Mouse (Mus musculus) lung, embryonic 14.5 days (tissue): ENCODE measurements at regions not wholly inside any gene's neighbourhood (a gene's known extent, or its start where the extent isn't known, plus 50 kb on each side); places are given as distances from the start of the nearest gene placed in this dataset.

Experiments
- ATAC-seq: fragments of 200-750 bp; cut with Nextera tagmentation; 2 replicates; pipeline ENCODE4 v1.8.0; 2017; ENCODE audit warnings: mild to moderate bottlenecking, moderate TSS enrichment, moderate library complexity; ENCODE audit not compliant: insufficient read depth
- DNase-seq: peaks from one replicate; pipeline ENCODE4 v3.0.0-alpha.2; 2015
- H3K27ac ChIP-seq: fragments of 300-500 bp; sonication (generic); 2 replicates; pipeline ENCODE4 v1.5.1; 2014; ENCODE audit warnings: low read depth, mild to moderate bottlenecking, moderate library complexity
- H3K27me3 ChIP-seq: fragments of 300-500 bp; sonication (generic); 2 replicates; pipeline ENCODE4 v1.6.1; 2014; ENCODE audit warnings: low read length, control low read depth; ENCODE audit not compliant: insufficient read depth
- H3K36me3 ChIP-seq: fragments of 300-500 bp; sonication (generic); 2 replicates; pipeline ENCODE4 v1.6.1; 2014; ENCODE audit warnings: control low read depth; ENCODE audit not compliant: insufficient read depth
- H3K4me1 ChIP-seq: fragments of 300-500 bp; sonication (generic); 2 replicates; pipeline ENCODE4 v1.6.1; 2014; ENCODE audit warnings: antibody characterized with exemption, control low read depth; ENCODE audit not compliant: insufficient read depth
- H3K4me2 ChIP-seq: fragments of 300-500 bp; sonication (generic); 2 replicates; pipeline ENCODE4 v1.6.1; 2014; ENCODE audit warnings: mild to moderate bottlenecking
- H3K4me3 ChIP-seq: fragments of 300-500 bp; sonication (generic); 2 replicates; pipeline ENCODE4 v1.5.1; 2014; ENCODE audit warnings: low read depth, low read length
- H3K9ac ChIP-seq: fragments of 300-500 bp; sonication (generic); 2 replicates; pipeline ENCODE4 v1.6.1; 2014
- H3K9me3 ChIP-seq: fragments of 300-500 bp; sonication (generic); 2 replicates; pipeline ENCODE4 v1.6.1; 2016; ENCODE audit warnings: low read depth, low read length, control low read depth
- CTCF ChIP-seq: IDR thresholded peaks from 2 replicates; pipeline ENCODE4 v1.5.1; 2016; ENCODE audit warnings: antibody characterized with exemption, low read depth
- WGBS: fragments of 180-500 bp; shearing (Covaris S2); extraction: QIAGEN DNeasy Blood & Tissue Kit; methylation state at CpG from one replicate; pipeline ENCODE4 v1.1.7; 2014; 5-methylcytosine and 5-hydroxymethylcytosine counted together

- ATAC-seq = no peak
Measured at GRCm38 (mm10) chr3:143778161-143778560, 426.9 kb downstream of the Lmo4 start.

GRCm38 (mm10) chr3:143759337-143759736, 445.7 kb downstream of the Lmo4 start:
- no peak overlapping the region for H3K4me3 ChIP-seq
- no peak overlapping the region for H3K9ac ChIP-seq
- TF ChIP-seq CTCF = no peak
- no peak for ATAC-seq
- DNase-seq = peak; percentile 7
- H3K4me2 ChIP-seq = no peak overlapping the region
- H3K27me3 ChIP-seq = no peaks in the 10 kb centered on the region
- no peaks in the 10 kb centered on the region for H3K9me3 ChIP-seq
- no peaks in the 10 kb centered on the region for H3K36me3 ChIP-seq
- H3K4me1 ChIP-seq = no peaks in the 10 kb centered on the region
- WGBS = 71% methylated on average over 1 of the region's 1 CpGs
- no peak overlapping the region for H3K27ac ChIP-seq

More at GRCm38 (mm10) chr3:143778161-143778560, 426.9 kb downstream of the Lmo4 start:
- H3K9me3 ChIP-seq = no peaks in the 10 kb centered on the region
- no peak overlapping the region for H3K27ac ChIP-seq
- H3K36me3 ChIP-seq = no peaks in the 10 kb centered on the region
- no peak for TF ChIP-seq CTCF
- no peaks in the 10 kb centered on the region for H3K4me1 ChIP-seq
- no peak overlapping the region for H3K4me2 ChIP-seq
- no peak for DNase-seq
- no peaks in the 10 kb centered on the region for H3K27me3 ChIP-seq
- no peak overlapping the region for H3K9ac ChIP-seq
- H3K4me3 ChIP-seq = no peak overlapping the region
- WGBS = 67% methylated on average over 2 of the region's 2 CpGs

- Histone ChIP-seq H3K9ac (no peak overlapping the region), H3K4me3 (no peak overlapping the region), H3K27ac (no peak overlapping the region), H3K36me3 (no peaks in the 10 kb centered on the region), H3K27me3 (no peaks in the 10 kb centered on the region), H3K9me3 (no peaks in the 10 kb centered on the region), H3K4me2 (no peak overlapping the region), H3K4me1 (no peaks in the 10 kb centered on the region)
- no peak for ATAC-seq
- 89% methylated on average over 3 of the region's 3 CpGs for WGBS
- no peak for TF ChIP-seq CTCF
- no peak for DNase-seq
Measured at GRCm38 (mm10) chr3:143753197-143753596, 451.8 kb downstream of the Lmo4 start.

- Histone ChIP-seq H3K4me3 (no peak overlapping the region), H3K9ac (no peak overlapping the region), H3K9me3 (no peaks in the 10 kb centered on the region), H3K27me3 (no peaks in the 10 kb centered on the region), H3K4me2 (no peak overlapping the region), H3K36me3 (no peaks in the 10 kb centered on the region), H3K4me1 (no peaks in the 10 kb centered on the region), H3K27ac (no peak overlapping the region)
- TF ChIP-seq CTCF = peak; percentile 26; the same call in 1 of the 2 replicates
- ATAC-seq (no peak), DNase-seq (no peak)
- 80% methylated on average over 1 of the region's 1 CpGs for WGBS
Measured at GRCm38 (mm10) chr3:143752660-143753059, 452.4 kb downstream of the Lmo4 start.

GRCm38 (mm10) chr3:143750128-143750527, 454.9 kb downstream of the Lmo4 start:
- no peak for TF ChIP-seq CTCF
- no peak overlapping the region for H3K4me2 ChIP-seq
- H3K4me3 ChIP-seq = no peak overlapping the region
- DNase-seq (no peak), ATAC-seq (no peak)
- H3K36me3 ChIP-seq = no peaks in the 10 kb centered on the region
- no peak overlapping the region for H3K9ac ChIP-seq
- H3K4me1 ChIP-seq = no peaks in the 10 kb centered on the region
- WGBS = 76% methylated on average over 4 of the region's 4 CpGs
- no peak overlapping the region for H3K27ac ChIP-seq
- no peaks in the 10 kb centered on the region for H3K9me3 ChIP-seq
- no peaks in the 10 kb centered on the region for H3K27me3 ChIP-seq

- H3K4me1 ChIP-seq = no peaks in the 10 kb centered on the region
- H3K9ac ChIP-seq = no peak overlapping the region
- WGBS = 47% methylated on average over 7 of the region's 7 CpGs
- no peaks in the 10 kb centered on the region for H3K27me3 ChIP-seq
- H3K4me2 ChIP-seq = peak overlapping the region; percentile 19
- H3K9me3 ChIP-seq = no peaks in the 10 kb centered on the region
- no peaks in the 10 kb centered on the region for H3K36me3 ChIP-seq
- no peak overlapping the region for H3K4me3 ChIP-seq
- peak; percentile 44; the same call in 1 of the 2 replicates for ATAC-seq
- peak; percentile 27 for DNase-seq
- H3K27ac ChIP-seq = peak overlapping the region; percentile 26; the same call in 1 of the 2 replicates
- no peak for TF ChIP-seq CTCF
Measured at GRCm38 (mm10) chr3:143743649-143744048, 461.4 kb downstream of the Lmo4 start.

- WGBS = 47% methylated on average over 17 of the region's 17 CpGs
- peak overlapping the region; percentile 26; the same call in 1 of the 2 replicates for H3K27ac ChIP-seq
- H3K9ac ChIP-seq = no peak overlapping the region
- no peaks in the 10 kb centered on the region for H3K4me1 ChIP-seq
- no peaks in the 10 kb centered on the region for H3K36me3 ChIP-seq
- H3K9me3 ChIP-seq = no peaks in the 10 kb centered on the region
- no peaks in the 10 kb centered on the region for H3K27me3 ChIP-seq
- H3K4me3 ChIP-seq = no peak overlapping the region
- peak overlapping the region; percentile 19 for H3K4me2 ChIP-seq
- ATAC-seq (peak; percentile 81), DNase-seq (peak; percentile 56)
- TF ChIP-seq CTCF = 0 out of 2 replicates have a peak, but pooled peaks have one; percentile 20
Measured at GRCm38 (mm10) chr3:143742786-143743571, 462.0 kb downstream of the Lmo4 start.
